Mouse (Mus musculus) limb, embryonic 10.5 days (tissue): ENCODE results near the gene Cpne6. TPM values are rescaled to one million over a fixed set of nuclear protein-coding genes. Genes with fewer than 3 reads are reported as not detected.

Experiments
- DNase-seq: peaks from one replicate; pipeline ENCODE4 v3.0.0-alpha.2; 2017; ENCODE audit warnings: low spot score
- H3K27ac ChIP-seq: fragments of 300-500 bp; sonication (generic); 2 replicates; pipeline ENCODE4 v1.5.1; 2016; ENCODE audit warnings: mild to moderate bottlenecking
- H3K27me3 ChIP-seq: fragments of 300-500 bp; sonication (generic); 2 replicates; pipeline ENCODE4 v1.6.1; 2016; ENCODE audit warnings: low read depth, mild to moderate bottlenecking; ENCODE audit not compliant: poor library complexity, severe bottlenecking
- H3K36me3 ChIP-seq: fragments of 300-500 bp; sonication (generic); 2 replicates; pipeline ENCODE4 v1.6.1; 2016; ENCODE audit warnings: mild to moderate bottlenecking, moderate library complexity
- H3K4me1 ChIP-seq: fragments of 300-500 bp; sonication (generic); 2 replicates; pipeline ENCODE4 v1.6.1; 2016
- H3K4me3 ChIP-seq: fragments of 300-500 bp; sonication (generic); 2 replicates; pipeline ENCODE4 v1.5.1; 2016; ENCODE audit warnings: mild to moderate bottlenecking, moderate library complexity
- H3K9me3 ChIP-seq: fragments of 300-500 bp; sonication (generic); replicated peaks from 2 replicates; pipeline ENCODE4 v1.6.1; 2016; ENCODE audit warnings: mild to moderate bottlenecking
- WGBS: fragments of 180-500 bp; shearing (Covaris S2); methylation state at CpG from one replicate; pipeline ENCODE4 v1.1.7; 2016; 5-methylcytosine and 5-hydroxymethylcytosine counted together
- polyA plus RNA-seq: library from polyadenylated mRNA; unstranded; fragments of >200 nt; fragmentation: Nextera tagmentation; extraction: Ambion mirVana; gene quantifications from 2 replicates; pipeline ENCODE4 v1.2.1, GENCODE M21; 2016

Gene Cpne6
- polyA plus RNA-seq, result 0.05 TPM in 1 of 2 replicates, not detected in the other

DNA sequence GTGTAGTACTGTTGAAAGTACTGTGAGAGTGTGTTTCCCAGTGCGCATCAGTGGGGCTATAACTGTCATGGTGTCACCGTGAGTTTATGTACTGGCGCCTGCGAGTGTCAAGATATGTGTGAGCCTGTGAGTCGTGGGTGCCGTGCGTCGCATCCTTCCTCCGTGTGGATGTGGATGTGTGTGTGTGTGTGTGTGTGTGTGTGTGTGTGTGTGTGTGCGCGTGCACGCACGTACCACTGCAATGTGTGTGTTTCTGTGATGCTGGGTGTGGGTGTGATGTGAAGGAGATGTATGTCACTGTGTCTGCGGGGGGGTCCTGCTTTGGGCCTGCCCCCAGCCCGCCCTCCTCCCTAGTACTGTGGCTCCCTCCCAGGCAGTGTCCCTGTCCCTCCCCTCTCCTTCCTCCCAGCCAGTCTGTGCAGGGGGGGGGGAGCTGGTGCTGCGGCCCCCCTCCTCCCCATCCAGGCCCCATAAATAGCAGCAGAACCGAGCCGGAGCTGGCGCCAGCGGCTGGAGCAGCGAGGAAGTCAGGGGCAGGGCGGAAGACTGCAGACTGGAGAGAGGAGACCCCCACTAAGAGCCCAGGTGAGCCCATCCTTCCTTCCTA, at the start of gene Cpne6:
Gene Cpne6, plus strand, starts transcription at position 321 of the 607 bp plus-strand sequence.
- Histone ChIP-seq H3K27ac (no peak within 1 kb of the TSS), H3K27me3 (peaks cover 39% of the 10 kb centered on the region), H3K4me3 (no peak within 1 kb of the TSS), H3K9me3 (no peaks in the 10 kb centered on the region), H3K4me1 (peaks cover 7% of the 10 kb centered on the region; the same call in 1 of the 2 replicates), H3K36me3 (no peaks in the 10 kb centered on the region)
- DNase-seq, result no peak
- 74% methylated on average over 22 of the region's 22 CpGs for WGBS

DNA sequence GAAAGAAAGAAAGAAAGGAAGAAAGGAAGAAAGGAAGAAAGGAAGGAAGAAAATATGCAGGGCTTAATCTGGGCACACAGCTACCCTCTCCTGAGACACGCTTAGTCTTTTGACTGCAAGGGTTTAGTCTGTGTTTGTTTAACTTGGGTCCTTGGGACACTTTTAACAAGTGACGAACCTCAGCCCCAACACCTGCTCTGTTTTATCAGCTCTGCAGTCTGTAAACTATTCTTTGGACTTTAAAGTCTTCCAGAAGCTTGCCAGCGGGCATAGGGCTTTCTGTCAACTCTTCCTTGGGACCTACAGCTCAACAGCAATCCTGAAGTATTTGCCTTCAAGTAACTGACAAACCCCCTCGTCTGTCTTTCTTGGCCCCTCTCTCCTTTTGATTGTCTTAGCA, 48.5 kb upstream of the Cpne6 start:
- Histone ChIP-seq H3K36me3 (no peaks in the 10 kb centered on the region), H3K4me3 (no peak overlapping the region), H3K27me3 (no peaks in the 10 kb centered on the region), H3K4me1 (no peaks in the 10 kb centered on the region), H3K27ac (no peak overlapping the region), H3K9me3 (no peaks in the 10 kb centered on the region)
- WGBS, result 47% methylated on average over 4 of the region's 4 CpGs
- DNase-seq, result no peak

DNA sequence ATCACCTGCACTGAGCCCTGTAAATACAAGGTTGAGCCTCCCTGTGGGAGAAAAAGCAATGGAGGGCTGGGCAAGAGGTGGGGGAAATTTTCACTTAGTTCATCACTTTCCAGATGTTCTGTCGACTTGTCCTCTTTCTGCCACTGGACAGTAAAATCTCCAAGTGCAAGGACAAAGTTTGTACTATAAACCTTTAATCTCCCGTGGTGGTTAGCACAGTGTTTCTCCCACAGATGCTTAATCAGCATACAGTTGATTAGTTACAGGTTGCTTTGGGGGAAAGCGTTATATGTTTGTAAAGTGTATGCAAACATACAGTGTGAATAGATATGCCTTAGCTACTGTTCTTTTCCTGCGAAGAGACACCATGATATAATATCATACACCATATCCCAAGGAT, 43.8 kb upstream of the Cpne6 start:
- H3K4me1 ChIP-seq, result peaks cover 7% of the 10 kb centered on the region

DNA sequence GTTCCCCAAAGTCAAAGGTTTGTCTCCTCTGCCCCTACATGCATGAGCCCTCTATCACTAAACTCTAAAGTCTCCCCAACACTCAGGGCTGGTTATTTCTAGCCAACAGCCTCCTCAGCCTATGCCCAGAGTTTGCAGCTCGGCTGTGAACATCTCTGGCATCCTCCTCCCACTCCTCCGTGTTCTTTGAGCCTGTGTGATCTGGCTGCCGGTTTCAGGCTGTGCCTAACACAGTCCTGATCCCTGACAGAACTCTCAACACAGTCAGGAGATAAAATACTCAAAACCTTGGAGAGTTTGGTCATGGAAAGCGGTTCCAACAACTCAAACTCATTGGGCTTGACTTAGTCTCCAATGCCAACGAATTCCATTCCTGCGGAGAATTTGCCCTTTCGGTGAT, 43.1 kb upstream of the Cpne6 start:
- 77% methylated on average over 7 of the region's 7 CpGs for WGBS

More for the DNA sequence above, 43.8 kb upstream of the Cpne6 start:
- no peak overlapping the region for H3K4me3 ChIP-seq
- 82% methylated on average over 4 of the region's 4 CpGs for WGBS
- DNase-seq, result no peak
- no peaks in the 10 kb centered on the region for H3K27me3 ChIP-seq
- H3K27ac ChIP-seq, result no peak overlapping the region
- no peaks in the 10 kb centered on the region for H3K36me3 ChIP-seq
- no peaks in the 10 kb centered on the region for H3K9me3 ChIP-seq

DNA sequence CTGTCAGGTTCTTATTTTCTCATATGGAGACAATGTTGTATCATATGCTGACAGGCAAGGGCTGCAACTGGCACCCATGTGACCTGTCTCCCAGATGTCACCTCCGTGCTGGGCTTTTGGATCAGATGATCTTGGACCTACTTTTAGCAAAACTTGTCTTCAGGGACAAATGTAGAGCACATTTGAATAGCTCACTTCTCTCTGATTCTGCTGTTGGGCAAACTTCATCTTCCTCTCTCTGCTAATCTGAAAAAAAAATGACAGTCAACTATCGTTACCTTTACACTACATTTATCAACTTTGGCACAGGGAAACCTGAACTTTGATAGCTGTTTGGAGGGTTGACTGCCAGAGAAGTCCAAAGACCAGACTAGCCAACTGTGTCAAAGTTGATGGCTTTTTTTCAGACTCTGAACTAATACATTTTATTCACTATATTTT, 41.9 kb upstream of the Cpne6 start:
- Histone ChIP-seq H3K36me3 (no peaks in the 10 kb centered on the region), H3K4me3 (no peak overlapping the region), H3K4me1 (peaks cover 7% of the 10 kb centered on the region), H3K27ac (no peak overlapping the region), H3K9me3 (no peaks in the 10 kb centered on the region), H3K27me3 (no peaks in the 10 kb centered on the region)
- no peak for DNase-seq
- WGBS, result 86% methylated on average over 2 of the region's 2 CpGs

More for the DNA sequence above, 43.1 kb upstream of the Cpne6 start:
- Histone ChIP-seq H3K4me1 (peaks cover 7% of the 10 kb centered on the region), H3K4me3 (no peak overlapping the region), H3K9me3 (no peaks in the 10 kb centered on the region), H3K36me3 (no peaks in the 10 kb centered on the region), H3K27ac (no peak overlapping the region), H3K27me3 (no peaks in the 10 kb centered on the region)
- DNase-seq, result no peak

DNA sequence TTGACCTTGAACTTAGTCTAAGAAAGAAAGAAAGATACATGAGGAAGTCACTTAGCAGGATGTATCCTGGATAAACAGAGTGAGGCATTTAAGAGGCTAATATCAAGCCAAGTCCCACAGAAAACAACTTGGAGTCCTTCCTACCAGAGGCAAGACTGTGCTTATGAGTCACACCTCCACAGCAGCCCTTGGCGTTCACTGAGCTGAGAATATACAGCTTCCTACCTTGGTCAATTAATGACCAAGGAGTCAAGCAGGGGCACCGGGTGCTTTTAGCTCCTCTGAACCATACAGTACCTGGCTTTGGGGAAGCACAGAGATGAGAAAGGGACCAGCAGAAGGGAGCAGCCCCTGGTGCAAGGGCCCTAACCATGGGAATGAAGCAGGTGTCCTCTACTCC, 41.2 kb upstream of the Cpne6 start:
- no peaks in the 10 kb centered on the region for H3K36me3 ChIP-seq
- H3K4me1 ChIP-seq, result peaks cover 7% of the 10 kb centered on the region
- H3K27ac ChIP-seq, result no peak overlapping the region
- H3K27me3 ChIP-seq, result no peaks in the 10 kb centered on the region
- no peaks in the 10 kb centered on the region for H3K9me3 ChIP-seq
- no peak overlapping the region for H3K4me3 ChIP-seq
- 80% methylated on average over 2 of the region's 2 CpGs for WGBS
- DNase-seq, result no peak

DNA sequence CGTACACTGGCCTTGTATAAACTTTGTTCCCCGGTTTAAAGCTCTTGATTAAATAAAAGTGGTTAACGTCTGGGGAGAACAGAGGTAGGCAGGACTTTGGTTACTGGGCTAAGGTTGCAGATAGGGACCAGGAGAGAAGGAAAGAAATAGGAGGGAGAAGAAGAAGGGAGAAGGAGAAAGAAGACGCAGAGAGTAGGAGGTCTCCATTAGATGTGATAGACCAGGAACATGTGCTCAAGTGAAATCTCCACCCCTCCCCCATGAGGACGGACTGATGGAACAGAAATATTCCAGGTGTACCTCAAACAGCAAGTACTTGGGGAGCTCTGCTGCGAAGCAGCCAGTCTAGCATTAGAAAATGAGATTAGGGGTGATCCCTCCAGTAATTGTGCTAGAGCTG, 40.4 kb upstream of the Cpne6 start:
- Histone ChIP-seq H3K4me1 (peaks cover 7% of the 10 kb centered on the region), H3K36me3 (no peaks in the 10 kb centered on the region), H3K27ac (no peak overlapping the region), H3K9me3 (no peaks in the 10 kb centered on the region), H3K27me3 (no peaks in the 10 kb centered on the region), H3K4me3 (no peak overlapping the region)
- DNase-seq, result no peak
- 86% methylated on average over 6 of the region's 6 CpGs for WGBS

DNA sequence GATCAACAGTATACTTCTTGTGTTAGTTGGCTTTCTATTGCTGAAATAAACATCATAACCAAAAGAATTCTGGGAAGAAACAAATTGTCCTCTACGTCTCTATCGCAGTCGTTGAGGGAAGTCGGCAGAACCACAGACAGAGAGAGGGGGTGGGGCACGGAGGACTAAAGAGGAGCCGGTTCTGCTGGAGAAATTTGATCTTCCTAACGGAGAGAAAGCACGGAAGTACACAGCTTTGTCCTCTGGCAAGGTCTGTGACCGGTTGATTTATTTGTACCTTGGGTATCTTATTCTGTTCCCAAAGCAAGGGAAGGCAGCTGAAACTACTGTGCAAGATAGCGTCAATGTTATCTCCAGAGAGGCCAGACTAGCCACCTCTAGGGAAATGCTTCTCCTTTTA, 39.4 kb upstream of the Cpne6 start:
- Histone ChIP-seq H3K4me3 (no peak overlapping the region), H3K36me3 (no peaks in the 10 kb centered on the region), H3K4me1 (peaks cover 7% of the 10 kb centered on the region), H3K9me3 (no peaks in the 10 kb centered on the region), H3K27me3 (no peaks in the 10 kb centered on the region), H3K27ac (no peak overlapping the region)
- DNase-seq, result no peak
- 11% methylated on average over 10 of the region's 10 CpGs for WGBS

DNA sequence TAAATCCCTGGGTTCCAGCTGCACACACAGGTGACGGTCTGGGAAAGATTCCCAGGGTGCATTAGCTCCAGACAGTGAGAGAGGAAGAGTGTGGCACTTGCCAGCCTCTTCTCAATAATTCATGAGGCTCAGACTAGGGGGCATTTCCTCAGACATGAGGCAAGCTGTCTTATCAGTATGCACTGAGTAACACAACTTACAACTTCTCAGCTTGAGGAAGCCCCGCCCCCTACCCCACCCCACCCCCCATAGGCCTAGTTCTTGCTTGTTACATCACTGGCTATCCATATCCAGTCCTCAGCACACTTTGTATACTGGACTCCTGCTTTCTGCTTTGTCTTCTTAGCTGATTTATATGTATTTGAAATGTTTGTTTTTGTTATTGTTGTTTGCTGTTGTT, 34.6 kb upstream of the Cpne6 start:
- DNase-seq, result no peak
- H3K27me3 ChIP-seq, result no peaks in the 10 kb centered on the region
- H3K27ac ChIP-seq, result no peak overlapping the region
- peaks cover 19% of the 10 kb centered on the region for H3K4me1 ChIP-seq
- peaks cover 5% of the 10 kb centered on the region for H3K36me3 ChIP-seq
- no peaks in the 10 kb centered on the region for H3K9me3 ChIP-seq
- no peak overlapping the region for H3K4me3 ChIP-seq
- WGBS, result 66% methylated on average over 2 of the region's 2 CpGs

DNA sequence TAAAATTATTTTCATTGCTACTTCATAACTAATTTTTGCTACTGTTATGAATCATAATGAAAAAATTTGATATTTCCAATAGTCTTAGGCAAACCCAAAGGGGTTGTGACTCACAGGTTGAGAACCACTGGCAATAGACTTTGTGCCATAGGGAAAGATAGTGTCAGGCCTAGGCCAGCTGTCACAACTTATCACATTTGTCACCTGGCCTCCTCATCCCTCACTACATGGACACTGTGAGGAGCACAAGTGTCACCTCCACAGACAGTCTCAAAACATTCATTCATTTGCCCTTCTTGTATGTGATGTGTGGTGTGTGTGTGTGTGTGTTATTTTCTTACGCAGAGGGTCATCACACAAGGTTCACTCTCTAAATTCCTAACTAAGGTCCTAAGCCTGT, 32.8 kb upstream of the Cpne6 start:
- peaks cover 17% of the 10 kb centered on the region for H3K36me3 ChIP-seq
- no peak overlapping the region for H3K4me3 ChIP-seq
- no peaks in the 10 kb centered on the region for H3K27me3 ChIP-seq
- no peaks in the 10 kb centered on the region for H3K9me3 ChIP-seq
- H3K27ac ChIP-seq, result no peak overlapping the region
- peaks cover 15% of the 10 kb centered on the region for H3K4me1 ChIP-seq
- 96% methylated on average over 1 of the region's 1 CpGs for WGBS
- no peak for DNase-seq

DNA sequence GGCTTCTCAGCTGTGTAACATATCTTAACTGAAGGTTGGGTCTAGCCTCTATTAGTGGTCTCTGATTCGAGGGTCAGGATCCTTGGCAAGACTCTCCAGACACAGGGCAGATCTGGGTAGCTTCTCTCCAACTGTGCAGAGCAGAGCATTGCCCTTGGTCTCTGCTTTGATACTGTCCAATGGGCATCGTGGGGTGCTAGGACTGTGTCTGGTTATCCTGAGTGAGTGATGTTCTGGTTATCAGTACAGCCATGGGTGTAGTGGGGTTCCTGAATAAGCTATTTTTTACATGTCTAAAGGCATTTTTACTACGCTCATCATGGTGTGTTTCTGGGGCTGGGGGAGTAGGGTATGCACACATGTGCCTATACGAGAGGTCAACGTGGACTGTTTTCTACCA, 32.4 kb upstream of the Cpne6 start:
- WGBS, result 89% methylated on average over 5 of the region's 5 CpGs
- Histone ChIP-seq H3K36me3 (peaks cover 17% of the 10 kb centered on the region), H3K4me1 (peaks cover 15% of the 10 kb centered on the region), H3K4me3 (no peak overlapping the region; the same call in 1 of the 2 replicates), H3K27me3 (no peaks in the 10 kb centered on the region), H3K27ac (no peak overlapping the region), H3K9me3 (no peaks in the 10 kb centered on the region)
- no peak for DNase-seq

DNA sequence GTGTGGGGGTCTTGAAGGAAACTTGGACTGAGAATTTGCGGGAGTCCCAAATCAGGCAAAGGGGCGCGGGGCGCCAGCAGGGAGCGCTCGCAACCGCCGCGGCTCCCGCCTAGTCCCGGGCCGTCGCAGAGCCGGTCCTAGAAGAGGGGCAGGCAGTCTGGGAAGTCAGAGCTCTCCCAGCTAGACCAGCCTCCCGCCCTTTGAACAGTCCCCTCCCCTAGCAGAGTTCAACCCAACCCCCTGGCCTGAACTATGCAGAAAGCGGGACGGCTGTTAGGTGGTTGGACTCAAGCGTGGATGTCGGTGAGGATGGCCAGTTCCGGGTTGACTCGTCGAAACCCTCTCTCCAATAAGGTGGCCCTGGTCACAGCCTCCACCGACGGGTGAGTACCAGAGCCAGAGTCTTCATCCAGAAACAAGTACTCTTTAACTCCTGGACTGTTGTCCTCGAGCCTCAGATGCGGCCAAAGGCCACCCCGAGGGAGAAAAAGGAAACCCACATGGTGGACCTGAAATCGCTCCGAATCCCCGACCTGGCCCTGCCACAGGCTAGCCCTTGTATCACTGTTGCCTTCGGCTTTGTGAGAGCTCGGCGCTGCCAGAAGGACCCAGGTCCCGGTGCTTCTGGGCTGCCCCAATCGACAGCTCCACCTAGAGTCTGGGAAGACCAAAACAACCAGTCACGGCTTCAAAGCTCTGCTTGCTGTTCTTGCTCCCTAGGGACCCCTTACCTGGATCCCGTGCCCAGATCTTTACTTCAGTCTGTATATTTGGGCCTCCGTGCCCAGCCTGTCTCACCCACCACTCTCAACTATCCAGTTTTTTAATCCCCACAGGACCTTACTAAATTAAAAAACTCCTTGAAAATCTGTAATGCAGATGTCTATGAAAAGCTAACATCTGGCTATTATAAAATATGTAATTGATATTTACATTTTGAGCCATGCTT, 31.3 kb upstream of the Cpne6 start, which contains the start of gene Dhrs4:
Gene Dhrs4, plus strand, starts transcription at position 108 of the 949 bp plus-strand sequence.
- H3K4me3 ChIP-seq, result peak within 1 kb of the TSS; percentile 71
- peak; percentile 86 for DNase-seq
- H3K27me3 ChIP-seq, result no peaks in the 10 kb centered on the region
- H3K27ac ChIP-seq, result peak within 1 kb of the TSS; percentile 94
- peaks cover 15% of the 10 kb centered on the region for H3K4me1 ChIP-seq
- 1% methylated on average over 38 of the region's 38 CpGs for WGBS
- peaks cover 17% of the 10 kb centered on the region for H3K36me3 ChIP-seq
- no peaks in the 10 kb centered on the region for H3K9me3 ChIP-seq

DNA sequence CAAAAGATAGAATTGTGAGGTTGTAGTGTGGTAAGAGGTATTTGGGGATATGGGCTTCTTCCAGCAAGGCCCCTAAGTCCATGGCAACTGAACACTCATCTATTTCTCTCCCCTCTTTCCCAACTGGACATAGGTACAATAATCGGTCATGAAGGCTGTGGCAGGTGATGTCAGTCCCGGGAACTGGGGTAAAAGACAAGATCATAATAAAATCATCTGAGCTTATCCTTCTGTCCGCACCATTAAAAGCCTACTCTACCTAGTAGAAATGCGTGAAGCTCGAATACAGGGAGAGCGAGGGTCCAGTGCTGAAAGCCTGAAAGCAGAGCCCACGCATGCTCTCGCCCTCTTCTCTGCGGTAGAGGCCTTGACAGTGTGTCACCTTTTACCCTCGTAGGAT, 30.6 kb upstream of the Cpne6 start:
- no peak overlapping the region for H3K27ac ChIP-seq
- peak overlapping the region; percentile 71; the same call in 1 of the 2 replicates for H3K4me3 ChIP-seq
- peaks cover 17% of the 10 kb centered on the region for H3K36me3 ChIP-seq
- 91% methylated on average over 10 of the region's 10 CpGs for WGBS
- H3K4me1 ChIP-seq, result peaks cover 15% of the 10 kb centered on the region
- H3K9me3 ChIP-seq, result no peaks in the 10 kb centered on the region
- no peaks in the 10 kb centered on the region for H3K27me3 ChIP-seq
- DNase-seq, result no peak
